Mouse (Mus musculus): Measurements from ENCODE around the gene Zfp93. TPM values are rescaled to one million over a fixed set of nuclear protein-coding genes. Genes with fewer than 3 reads are reported as not detected.

Zfp93 gene
- total RNA-seq, 2 experiments from 2014 or later: 12.8 to 18.3 TPM

DNA sequence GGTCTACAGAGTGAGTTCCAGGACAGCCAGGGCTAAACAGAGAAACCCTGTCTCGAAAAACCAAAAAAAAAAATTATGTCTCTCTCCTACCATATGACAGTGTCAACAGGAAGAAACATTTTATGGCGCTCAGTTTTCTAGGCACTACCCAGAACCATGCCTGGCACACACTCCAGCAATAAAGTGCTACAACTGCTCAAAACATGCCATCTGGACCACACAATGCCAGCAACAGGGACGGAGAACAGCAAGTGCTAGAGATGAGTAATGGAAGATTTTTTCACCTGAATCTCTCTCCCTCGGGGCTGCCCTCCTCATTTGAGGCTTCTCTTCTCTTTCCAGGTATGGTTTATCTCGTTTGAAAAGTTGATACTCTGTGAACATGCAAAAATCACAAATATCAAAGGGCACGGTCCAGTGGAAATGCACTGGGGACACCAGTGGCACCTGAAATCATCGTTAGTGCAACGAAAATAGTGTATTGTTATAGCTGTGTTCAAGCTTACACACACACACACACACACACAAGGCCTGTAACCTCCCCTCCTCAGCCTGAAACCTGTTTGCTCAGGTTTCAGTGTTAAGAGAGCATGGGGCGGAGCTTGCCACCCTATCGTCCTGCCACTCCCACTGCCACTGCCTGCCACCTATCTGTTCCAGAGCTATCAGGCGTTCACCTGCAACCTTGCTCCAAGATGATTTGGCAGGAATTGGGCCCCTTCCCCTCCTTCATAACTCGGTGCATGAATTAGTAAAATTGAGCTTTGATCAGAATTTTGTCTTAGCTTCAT is 23.0 kb downstream of the Zfp93 start:
- intact Hi-C loops (cut with DNase I): no loop called here
- TF ChIP-seq CTCF (IDR thresholded peaks at IDR 0.05): no peak
- DNase-seq (ENCODE audit: extremely low spot score in 1 of 2, low spot score in 2 of 2): no peak
- Histone ChIP-seq H3K4me3 (no peak overlapping the region), H3K27ac (no peak overlapping the region)

DNA sequence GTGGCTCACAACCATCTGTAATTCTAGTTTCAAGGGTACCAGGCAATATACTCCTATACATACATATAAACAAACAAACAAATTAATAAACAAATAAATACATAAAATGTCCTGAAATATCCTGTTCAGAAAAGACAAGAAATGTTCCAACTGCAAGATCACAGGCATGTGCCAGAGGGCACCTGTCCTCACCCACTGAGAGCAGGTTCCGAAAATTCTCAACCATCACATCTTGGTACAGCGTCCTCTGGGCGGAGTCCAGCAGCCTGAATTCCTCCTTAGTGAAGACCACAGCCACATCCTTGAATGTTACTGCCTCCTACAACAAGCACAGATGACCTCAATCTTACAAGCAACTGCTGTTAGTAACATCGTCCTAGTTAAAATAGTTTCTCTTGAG is 24.5 kb downstream of the Zfp93 start:
- TF ChIP-seq CTCF (IDR thresholded peaks at IDR 0.05): no peak
- intact Hi-C loops (cut with DNase I): no loop called here
- H3K4me3 ChIP-seq: no peak overlapping the region
- H3K27ac ChIP-seq: no peak overlapping the region
- DNase-seq (ENCODE audit: extremely low spot score in 1 of 2, low spot score in 2 of 2): no peak

DNA sequence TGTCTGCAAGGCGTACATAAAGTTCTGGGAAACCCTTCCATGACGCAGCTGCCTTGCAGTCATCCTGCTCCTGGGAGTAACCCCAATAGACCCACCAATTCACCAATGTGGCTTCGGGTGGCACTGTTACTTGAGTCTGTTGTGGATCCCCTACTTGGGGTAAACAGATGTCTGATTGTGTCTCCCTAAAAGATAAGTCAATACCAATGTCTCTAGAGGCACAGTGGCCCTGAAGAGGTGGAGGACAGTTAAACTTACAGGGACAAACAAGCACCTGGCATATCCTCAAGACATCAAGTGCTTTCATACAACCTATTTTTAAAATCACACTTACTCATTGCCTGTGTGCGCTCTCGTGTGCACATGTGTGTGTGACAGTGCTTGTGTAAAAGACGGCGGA is 25.2 kb downstream of the Zfp93 start:
- no peak for TF ChIP-seq CTCF (IDR thresholded peaks at IDR 0.05)
- Histone ChIP-seq H3K27ac (no peak overlapping the region), H3K4me3 (no peak overlapping the region)
- intact Hi-C loops (cut with DNase I): no loop called here
- DNase-seq (ENCODE audit: extremely low spot score in 1 of 2, low spot score in 2 of 2): no peak

DNA sequence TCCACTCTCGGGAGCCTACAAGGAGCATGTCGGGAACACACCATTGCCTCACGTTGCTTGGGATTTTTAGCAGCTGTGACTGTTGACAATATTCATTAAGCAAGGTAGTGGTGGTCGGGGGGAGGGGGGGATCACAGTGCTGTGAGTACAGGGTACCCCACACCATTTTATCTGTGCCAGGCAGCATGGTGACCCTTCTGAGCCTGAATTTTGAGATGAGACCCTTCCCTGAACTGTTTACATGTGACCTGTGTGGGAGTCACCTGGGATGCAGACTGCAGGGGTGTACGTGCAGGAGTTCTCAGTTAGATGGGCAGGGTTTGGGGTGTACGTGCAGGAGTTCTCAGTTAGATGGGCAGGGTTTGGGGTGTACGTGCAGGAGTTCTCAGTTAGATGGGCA is 26.2 kb downstream of the Zfp93 start:
- no peak overlapping the region for H3K27ac ChIP-seq
- no peak for TF ChIP-seq CTCF (IDR thresholded peaks at IDR 0.05)
- intact Hi-C loops (cut with DNase I): no loop called here
- no peak overlapping the region for H3K4me3 ChIP-seq
- DNase-seq (ENCODE audit: extremely low spot score in 1 of 2, low spot score in 2 of 2): no peak

DNA sequence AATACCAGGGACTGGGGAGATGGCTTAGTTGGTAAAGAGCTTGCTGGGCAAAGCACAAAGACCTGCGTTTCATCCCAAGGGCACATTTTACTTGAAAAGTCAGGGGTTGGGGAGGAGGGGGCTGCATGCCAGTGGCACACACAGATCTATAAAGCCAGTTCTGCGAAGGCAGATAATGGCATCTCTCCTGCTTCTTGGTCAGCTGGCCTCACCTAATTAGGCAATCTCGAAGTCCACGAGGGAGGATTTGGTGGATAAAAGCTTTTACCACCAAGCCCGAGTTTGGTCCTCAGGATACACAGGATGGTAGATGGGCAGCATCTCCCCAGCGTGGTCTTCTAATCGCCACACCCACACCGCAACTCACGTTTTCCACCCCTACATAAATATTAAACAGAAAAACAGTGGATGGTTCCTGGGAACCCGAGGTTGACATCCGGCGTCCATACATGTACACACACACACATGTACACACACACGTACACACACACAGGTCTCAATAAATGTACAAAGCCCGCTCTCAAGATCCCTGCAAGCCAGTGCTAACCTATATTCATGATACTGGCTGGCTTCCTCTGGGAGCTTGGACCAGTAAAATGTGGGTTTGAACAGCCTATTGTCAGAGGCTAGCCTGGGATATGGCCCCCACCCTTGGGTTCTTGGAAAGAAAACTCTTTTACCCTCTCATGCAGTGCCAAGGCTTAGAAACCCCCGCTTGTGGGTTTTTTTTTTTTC is 27.3 kb downstream of the Zfp93 start:
- DNase-seq (ENCODE audit: extremely low spot score in 1 of 2, low spot score in 2 of 2): no peak
- intact Hi-C loops (cut with DNase I): loop anchor here (2.0 kb wide), 1 partner anchor 27 kb away; the partner anchor contains the start of gene Zfp93
- Histone ChIP-seq H3K4me3 (no peak overlapping the region), H3K27ac (no peak overlapping the region)
- no peak for TF ChIP-seq CTCF (IDR thresholded peaks at IDR 0.05)

DNA sequence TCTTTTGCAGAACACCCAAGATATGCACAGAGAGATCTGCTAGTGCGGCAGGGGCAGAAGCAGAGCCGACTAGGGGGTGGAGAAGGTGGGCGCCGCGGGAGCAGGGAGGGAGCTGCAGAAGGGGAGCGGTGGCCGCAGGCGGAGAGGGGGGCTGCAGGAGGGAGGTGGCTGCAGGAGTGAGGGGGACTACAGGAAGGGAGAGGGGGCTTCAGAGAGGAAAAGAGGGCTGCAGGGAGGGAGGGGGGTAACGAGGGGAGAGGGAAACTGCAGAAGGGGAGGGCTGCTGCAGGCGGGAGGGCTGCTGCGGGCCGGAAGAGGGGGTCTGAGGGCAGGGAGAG is 28.4 kb downstream of the Zfp93 start:
- peak overlapping the region; percentile 85 for H3K27ac ChIP-seq
- peak overlapping the region; percentile 66 for H3K4me3 ChIP-seq
- intact Hi-C loops (cut with DNase I): loop anchor here (2.0 kb wide), 1 partner anchor 28 kb away; the partner anchor contains the start of gene Zfp93
- DNase-seq (ENCODE audit: extremely low spot score in 1 of 2, low spot score in 2 of 2): no peak
- TF ChIP-seq CTCF (IDR thresholded peaks at IDR 0.05): no peak

DNA sequence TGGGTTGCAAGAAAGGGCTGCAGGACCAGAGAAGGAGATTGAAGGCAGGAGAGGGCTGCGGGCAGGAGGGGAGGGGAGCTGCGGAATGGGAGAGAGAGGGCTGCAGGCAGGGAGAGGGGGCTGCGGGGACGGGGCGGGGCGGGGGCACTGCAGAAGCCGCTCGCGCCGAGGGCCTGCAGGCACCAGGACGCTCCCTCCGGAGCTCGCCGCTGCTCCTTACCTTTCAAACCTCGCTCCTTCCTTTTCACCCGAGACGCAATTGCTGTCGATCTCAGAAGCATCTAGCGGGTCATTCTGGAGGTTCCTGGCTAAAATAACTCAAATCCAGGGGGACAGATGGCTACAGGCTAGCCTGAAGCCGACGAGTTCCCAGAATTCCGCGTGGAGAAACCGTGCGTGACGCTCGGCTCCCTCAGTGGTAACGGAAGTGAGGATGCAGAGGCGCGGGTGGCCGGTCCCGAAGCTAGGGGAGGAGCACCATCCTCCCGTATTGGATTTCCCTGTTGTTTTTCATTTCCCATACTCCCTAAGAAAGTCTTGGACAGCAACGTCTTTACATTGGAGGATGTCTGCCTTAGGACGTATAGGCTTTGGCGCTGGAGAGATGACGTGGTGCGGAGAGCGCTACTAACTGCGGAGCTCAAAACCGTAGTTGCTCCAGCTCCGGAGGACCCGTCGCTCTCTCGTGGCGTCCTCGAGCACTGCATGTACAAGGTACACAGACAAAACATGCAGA is 28.9 kb downstream of the Zfp93 start:
- Histone ChIP-seq H3K4me3 (peak overlapping the region; percentile 66), H3K27ac (peak overlapping the region; percentile 85)
- DNase-seq (ENCODE audit: extremely low spot score in 1 of 2, low spot score in 2 of 2): peak; percentile 84 to 86
- peak; percentile 45 for TF ChIP-seq CTCF (IDR thresholded peaks at IDR 0.05)
- intact Hi-C loops (cut with DNase I): loop anchor here (1.0 to 2.0 kb wide), 2 partner anchors 28 to 91 kb away; partner anchors contain the start of gene Zfp93

DNA sequence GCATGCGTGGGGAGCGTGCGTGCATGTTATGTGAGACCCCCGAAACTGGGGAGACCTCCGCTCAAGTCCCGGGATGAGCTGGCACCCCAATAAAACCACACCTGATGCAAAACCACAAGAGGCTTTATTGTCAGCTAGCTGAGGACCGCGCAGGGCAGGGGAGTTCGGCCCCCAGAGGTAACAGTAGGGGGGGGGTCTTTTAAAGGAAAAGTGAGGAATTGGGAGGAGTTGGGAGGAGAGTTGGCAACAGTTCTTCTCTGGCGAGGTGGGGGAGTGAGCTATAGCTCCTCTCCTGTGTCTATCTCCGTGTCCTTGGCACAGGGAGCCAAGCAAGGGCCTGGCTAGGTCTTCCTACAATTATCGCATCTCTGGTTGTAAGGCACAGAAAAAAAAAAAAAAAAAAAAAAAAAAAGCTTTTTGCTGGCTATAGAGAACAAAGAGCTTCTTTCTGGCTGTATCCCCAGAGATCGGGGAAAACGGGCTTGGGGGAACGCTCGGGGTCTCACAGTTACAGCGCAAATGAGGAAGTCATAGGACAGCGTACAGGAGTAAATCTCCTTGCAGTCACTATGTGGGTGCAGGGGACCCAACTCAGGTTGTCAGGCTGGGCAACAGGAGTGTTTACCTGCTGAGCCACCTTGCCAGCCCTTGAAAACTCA is 29.7 kb downstream of the Zfp93 start:
- no peak for TF ChIP-seq CTCF (IDR thresholded peaks at IDR 0.05)
- Histone ChIP-seq H3K27ac (peak overlapping the region; percentile 85), H3K4me3 (peak overlapping the region; percentile 66)
- peak in 1 of 2 experiments; percentile 27 for DNase-seq (ENCODE audit: extremely low spot score in 1 of 2, low spot score in 2 of 2)
- intact Hi-C loops (cut with DNase I): loop anchor here (1.0 to 2.0 kb wide), 3 partner anchors 17 to 92 kb away; partner anchors contain the start of genes Zfp93 and Zfp94

DNA sequence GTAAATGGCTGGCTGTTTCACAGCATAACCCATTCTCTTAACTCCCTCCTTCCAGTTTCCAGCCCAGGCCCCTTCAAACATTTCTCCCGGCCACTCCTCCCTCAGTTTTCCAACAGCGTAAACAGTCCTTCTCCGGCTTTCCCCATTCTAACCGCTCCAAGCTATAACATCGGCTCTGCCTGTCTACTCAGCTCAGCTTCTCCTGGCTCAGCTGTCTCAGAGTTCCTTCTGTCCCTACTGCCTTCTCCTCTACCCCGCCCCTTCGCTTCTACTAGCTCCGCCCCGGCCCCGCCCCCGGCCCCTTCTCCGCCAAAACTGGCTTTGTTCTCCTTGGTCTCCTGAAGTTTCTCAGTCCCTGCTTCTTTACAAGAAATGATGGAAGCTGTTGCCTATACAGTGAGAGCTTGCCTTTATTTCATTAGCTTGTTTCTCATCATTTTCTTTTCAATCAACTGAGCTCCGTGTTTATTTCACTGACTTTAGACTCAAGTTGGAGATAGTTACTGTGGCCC is 30.6 kb downstream of the Zfp93 start, which contains the start of gene Zfp61:
TSS of gene Zfp61 (minus strand) at position 462 of the 512 bp plus-strand sequence.
- Histone ChIP-seq H3K4me3 (peak within 1 kb of the TSS; percentile 66), H3K27ac (peak within 1 kb of the TSS; percentile 32; the same call in 1 of the 2 replicates)
- DNase-seq (ENCODE audit: extremely low spot score in 1 of 2, low spot score in 2 of 2): no peak
- intact Hi-C loops (cut with DNase I): loop anchor here (2.0 kb wide), 1 partner anchor 16 kb away; the partner anchor contains the start of gene Zfp94
- TF ChIP-seq CTCF (IDR thresholded peaks at IDR 0.05): no peak

DNA sequence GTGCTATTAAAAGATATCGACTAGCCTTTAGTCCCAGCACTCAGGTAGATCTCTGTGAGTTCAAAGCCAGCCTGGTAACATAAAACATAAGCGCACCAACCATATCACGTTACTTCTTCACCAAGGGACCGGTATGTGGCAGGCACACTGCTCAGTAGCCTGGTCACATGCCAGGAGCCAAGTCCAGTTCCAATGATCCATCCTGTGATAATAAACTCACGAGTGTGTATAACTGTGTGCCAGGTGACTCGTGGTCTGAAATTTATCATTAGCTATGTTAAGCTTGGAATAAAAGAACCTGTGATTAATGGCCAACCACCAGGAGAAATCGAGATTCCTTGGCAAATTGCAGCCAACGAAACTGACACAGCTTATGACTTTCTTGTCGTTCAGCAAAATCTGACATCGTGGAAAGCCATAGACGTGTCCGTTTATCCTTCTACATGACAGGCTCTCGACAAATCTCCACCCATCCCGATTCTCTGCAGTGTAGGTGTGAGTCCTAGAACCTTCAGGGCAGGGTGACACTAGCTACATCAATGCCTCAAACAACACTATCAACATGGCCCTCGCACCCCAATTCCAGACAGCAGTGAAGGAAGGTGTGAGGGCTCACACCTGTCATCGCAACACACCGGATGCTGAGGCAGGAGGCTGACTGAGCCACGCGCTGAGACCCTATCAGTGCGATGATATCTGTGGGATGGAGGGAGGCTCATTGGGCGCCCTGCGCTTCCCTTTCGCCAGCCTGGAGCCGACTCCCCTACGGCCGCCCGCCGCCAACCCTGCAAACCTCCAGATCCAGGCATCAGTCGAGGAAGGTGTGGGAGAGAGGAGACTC is 45.7 kb downstream of the Zfp93 start:
- intact Hi-C loops (cut with DNase I): loop anchor here (1.0 to 10.0 kb wide), 4 partner anchors 15 to 1439 kb away; partner anchors contain the start of genes Hnrnpul1, Zfp112, Zfp235 and Zfp61
- DNase-seq (ENCODE audit: extremely low spot score in 1 of 2, low spot score in 2 of 2): no peak
- peak overlapping the region; percentile 78 for H3K4me3 ChIP-seq

More for the DNA sequence above, 45.7 kb downstream of the Zfp93 start:
- H3K27ac ChIP-seq: peak overlapping the region; percentile 90
- TF ChIP-seq CTCF (IDR thresholded peaks at IDR 0.05): no peak

Measured in left cerebral cortex, adult 2 months (tissue).